Mouse (Mus musculus): ENCODE measurements around the gene Rpl38. TPM values are rescaled to one million over a fixed set of nuclear protein-coding genes. Genes with fewer than 3 reads are reported as not detected.

Rpl38 gene
- total RNA-seq (2017) = 3,935 and 5,520 TPM in 2 replicates

GRCm38 (mm10) chr11:114668301-114668710 lies at the start of gene Rpl38:
Gene Rpl38, plus strand, starts transcription at chr11:114668524.
- peak; percentile 75 for ATAC-seq (replicated peaks; ENCODE audit: low read depth, poor library complexity, severe bottlenecking)

- ATAC-seq (replicated peaks; ENCODE audit: low read depth, poor library complexity, severe bottlenecking) = no peak
These were observed 49.5 kb upstream of the Rpl38 start for GRCm38 (mm10) chr11:114618697-114619417.

GRCm38 (mm10) chr11:114626071-114626690 lies 42.1 kb upstream of the Rpl38 start:
- ATAC-seq (replicated peaks; ENCODE audit: low read depth, poor library complexity, severe bottlenecking) = no peak

GRCm38 (mm10) chr11:114627036-114627435 lies 41.3 kb upstream of the Rpl38 start:
- ATAC-seq (replicated peaks; ENCODE audit: low read depth, poor library complexity, severe bottlenecking) = no peak

- ATAC-seq (replicated peaks; ENCODE audit: low read depth, poor library complexity, severe bottlenecking) = no peak
These were observed 40.3 kb upstream of the Rpl38 start for GRCm38 (mm10) chr11:114628032-114628431.

- no peak for ATAC-seq (replicated peaks; ENCODE audit: low read depth, poor library complexity, severe bottlenecking)
These were observed 38.3 kb upstream of the Rpl38 start for GRCm38 (mm10) chr11:114630044-114630443.

GRCm38 (mm10) chr11:114632266-114632665 lies 36.1 kb upstream of the Rpl38 start:
- ATAC-seq (replicated peaks; ENCODE audit: low read depth, poor library complexity, severe bottlenecking) = no peak

- peak; percentile 91 for ATAC-seq (replicated peaks; ENCODE audit: low read depth, poor library complexity, severe bottlenecking)
These were observed 32.0 kb upstream of the Rpl38 start for GRCm38 (mm10) chr11:114636292-114636691.

GRCm38 (mm10) chr11:114636727-114637505 lies 31.4 kb upstream of the Rpl38 start:
- ATAC-seq (replicated peaks; ENCODE audit: low read depth, poor library complexity, severe bottlenecking) = no peak

- no peak for ATAC-seq (replicated peaks; ENCODE audit: low read depth, poor library complexity, severe bottlenecking)
These were observed 29.6 kb upstream of the Rpl38 start for GRCm38 (mm10) chr11:114638647-114639290.

GRCm38 (mm10) chr11:114639681-114640103 lies 28.6 kb upstream of the Rpl38 start:
- ATAC-seq (replicated peaks; ENCODE audit: low read depth, poor library complexity, severe bottlenecking) = no peak

GRCm38 (mm10) chr11:114640658-114641057 lies 27.7 kb upstream of the Rpl38 start:
- no peak for ATAC-seq (replicated peaks; ENCODE audit: low read depth, poor library complexity, severe bottlenecking)

GRCm38 (mm10) chr11:114641136-114641535 lies 27.2 kb upstream of the Rpl38 start:
- ATAC-seq (replicated peaks; ENCODE audit: low read depth, poor library complexity, severe bottlenecking) = no peak

GRCm38 (mm10) chr11:114642184-114642583 lies 26.1 kb upstream of the Rpl38 start:
- ATAC-seq (replicated peaks; ENCODE audit: low read depth, poor library complexity, severe bottlenecking) = no peak

GRCm38 (mm10) chr11:114642926-114643325 lies 25.4 kb upstream of the Rpl38 start:
- no peak for ATAC-seq (replicated peaks; ENCODE audit: low read depth, poor library complexity, severe bottlenecking)

GRCm38 (mm10) chr11:114644122-114644521 lies 24.2 kb upstream of the Rpl38 start:
- no peak for ATAC-seq (replicated peaks; ENCODE audit: low read depth, poor library complexity, severe bottlenecking)

- ATAC-seq (replicated peaks; ENCODE audit: low read depth, poor library complexity, severe bottlenecking) = no peak
These were observed 18.8 kb upstream of the Rpl38 start for GRCm38 (mm10) chr11:114649510-114649909.

- ATAC-seq (replicated peaks; ENCODE audit: low read depth, poor library complexity, severe bottlenecking) = peak; percentile 67
These were observed 15.8 kb upstream of the Rpl38 start for GRCm38 (mm10) chr11:114652531-114652930.

- ATAC-seq (replicated peaks; ENCODE audit: low read depth, poor library complexity, severe bottlenecking) = peak; percentile 48
These were observed 14.7 kb upstream of the Rpl38 start for GRCm38 (mm10) chr11:114653664-114654063.

- ATAC-seq (replicated peaks; ENCODE audit: low read depth, poor library complexity, severe bottlenecking) = no peak
These were observed 13.8 kb upstream of the Rpl38 start for GRCm38 (mm10) chr11:114654552-114654951.

All from common myeloid progenitor, adult 5-6 weeks (primary cell).